13 mouse cellular contexts compared by ENCODE assay signal in genomic region chr1:178689512-178689911, GRCm38 (mm10).
DNase-seq lines count a peak whose midpoint lies in the region; ATAC-seq and TF ChIP-seq lines count a peak whose summit lies in the region.
"Had no signal": no experiment of that assay in that cellular context is flagged by ENCODE, and none has a peak within 500 bp of the region (broad histone marks: within the 10 kb centered on the region; RNA-seq: fewer than 3 reads in every experiment).

No protein-coding gene starts in this region.

- ATAC-seq in midbrain, embryonic 14.5 days (ENCODE audit: low FRiP score, low TSS enrichment): no peak
- no peak for ATAC-seq in midbrain, embryonic 11.5 days (ENCODE audit: low FRiP score)
- ATAC-seq in stomach, postnatal 0 days (ENCODE audit: low FRiP score, low TSS enrichment): no peak

- TF ChIP-seq EP300 in stomach, postnatal 0 days (optimal IDR thresholded peaks at IDR 0.05): no peak

- H3K36me3 ChIP-seq in midbrain, embryonic 14.5 days (ENCODE audit: control insufficient read depth, insufficient read depth, low read length): no peaks in the 10 kb centered on the region
- no peaks in the 10 kb centered on the region for H3K36me3 ChIP-seq in midbrain, embryonic 11.5 days (ENCODE audit: control insufficient read depth, insufficient read depth, low read length)
- no peaks in the 10 kb centered on the region for H3K36me3 ChIP-seq in stomach, postnatal 0 days (ENCODE audit: control insufficient read depth, insufficient read depth, low read length)
- H3K36me3 ChIP-seq: midbrain, embryonic 12.5 days; neural tube, embryonic 15.5 days had no signal

- 62% methylated on average over 4 of the region's 4 CpGs for WGBS in midbrain, embryonic 14.5 days
- WGBS in midbrain, embryonic 11.5 days: 61% methylated on average over 4 of the region's 4 CpGs
- 57% methylated on average over 4 of the region's 4 CpGs for WGBS in stomach, postnatal 0 days

- no peak overlapping the region for H3K27ac ChIP-seq in midbrain, embryonic 14.5 days (replicated peaks; ENCODE audit: low read depth, low read length)
- H3K27ac ChIP-seq in midbrain, embryonic 11.5 days (ENCODE audit: low read depth, low read length): no peak overlapping the region
- no peak overlapping the region for H3K27ac ChIP-seq in stomach, postnatal 0 days (replicated peaks)
- H3K27ac ChIP-seq: midbrain, embryonic 12.5 days; neural tube, embryonic 15.5 days had no signal

- H3K4me2 ChIP-seq in midbrain, embryonic 14.5 days (ENCODE audit: low read length): no peak overlapping the region
- no peak overlapping the region for H3K4me2 ChIP-seq in midbrain, embryonic 11.5 days
- H3K4me2 ChIP-seq in stomach, postnatal 0 days (replicated peaks; ENCODE audit: low read depth): no peak overlapping the region
- H3K4me2 ChIP-seq: midbrain, embryonic 12.5 days; neural tube, embryonic 15.5 days had no signal

- no peaks in the 10 kb centered on the region for H3K27me3 ChIP-seq in midbrain, embryonic 14.5 days (ENCODE audit: control insufficient read depth, insufficient read depth, low read length)
- no peaks in the 10 kb centered on the region for H3K27me3 ChIP-seq in midbrain, embryonic 11.5 days (ENCODE audit: control insufficient read depth, insufficient read depth, low read length)
- H3K27me3 ChIP-seq in stomach, postnatal 0 days (ENCODE audit: control insufficient read depth, insufficient read depth, low read length): no peaks in the 10 kb centered on the region
- H3K27me3 ChIP-seq: midbrain, embryonic 12.5 days; neural tube, embryonic 15.5 days had no signal

- H3K4me1 ChIP-seq in midbrain, embryonic 14.5 days (ENCODE audit: control insufficient read depth, insufficient read depth, low read length): no peaks in the 10 kb centered on the region
- peaks cover 13% of the 10 kb centered on the region for H3K4me1 ChIP-seq in midbrain, embryonic 11.5 days (ENCODE audit: control insufficient read depth, insufficient read depth, low read length)
- no peaks in the 10 kb centered on the region for H3K4me1 ChIP-seq in stomach, postnatal 0 days (replicated peaks; ENCODE audit: control insufficient read depth, insufficient read depth)
- H3K4me1 ChIP-seq: neural tube, embryonic 15.5 days had no signal

- no peaks in the 10 kb centered on the region for H3K9me3 ChIP-seq in midbrain, embryonic 14.5 days (ENCODE audit: control insufficient read depth, low read length)
- H3K9me3 ChIP-seq in midbrain, embryonic 11.5 days (ENCODE audit: control insufficient read depth, low read length): no peaks in the 10 kb centered on the region
- H3K9me3 ChIP-seq in stomach, postnatal 0 days (ENCODE audit: control insufficient read depth, low read length): no peaks in the 10 kb centered on the region
- H3K9me3 ChIP-seq: midbrain, embryonic 12.5 days; neural tube, embryonic 15.5 days had no signal

- intact Hi-C loops in heart, postnatal 36 days (cut with DNase I): loop anchor here (1.0 kb wide), 1 partner anchor 161 kb away; no protein-coding TSS in a partner anchor

- no peak overlapping the region for H3K4me3 ChIP-seq in midbrain, embryonic 14.5 days (replicated peaks; ENCODE audit: low read depth, low read length)
- H3K4me3 ChIP-seq in midbrain, embryonic 11.5 days (ENCODE audit: low read depth, low read length): no peak overlapping the region
- no peak overlapping the region for H3K4me3 ChIP-seq in stomach, postnatal 0 days (ENCODE audit: low read depth, low read length)
- H3K4me3 ChIP-seq: midbrain, embryonic 12.5 days; neural tube, embryonic 15.5 days had no signal

- peak; percentile 31 to 39 for DNase-seq in cerebellum, adult 18-20 months
- no peak for DNase-seq in cerebellum, postnatal 4 days (ENCODE audit: low spot score in 2 of 2)
- peak; percentile 19 for DNase-seq in heart, postnatal 4 days
- no peak for DNase-seq in heart, postnatal 36 days
- peak; percentile 46 for DNase-seq in midbrain, embryonic 14.5 days
- DNase-seq in midbrain, embryonic 11.5 days (ENCODE audit: low spot score, missing footprints): no peak
- no peak for DNase-seq in stomach, postnatal 0 days (ENCODE audit: low spot score)
- no peak for DNase-seq in B cell, adult 2 months
- DNase-seq: gastrocnemius, postnatal 14 days; kidney, adult 18-20 months; thymus, adult 2 months had no signal

- no peak overlapping the region for H3K9ac ChIP-seq in midbrain, embryonic 14.5 days (replicated peaks; ENCODE audit: low read length)
- H3K9ac ChIP-seq in midbrain, embryonic 11.5 days (ENCODE audit: low read length): no peak overlapping the region
- no peak overlapping the region for H3K9ac ChIP-seq in stomach, postnatal 0 days (ENCODE audit: low read length)
- H3K9ac ChIP-seq: midbrain, embryonic 12.5 days; neural tube, embryonic 15.5 days had no signal

- TF ChIP-seq CTCF in stomach, postnatal 0 days (IDR thresholded peaks at IDR 0.05; ENCODE audit: low read depth): peak; percentile 61

Comparison
In these comparisons a context has a peak if more than half of its experiments do, and no peak if none do; other contexts are left out.
1. DNase-seq: peak in cerebellum, adult 18-20 months (2 of 2), heart, postnatal 4 days (single experiment) and midbrain, embryonic 14.5 days (single experiment); none in cerebellum, postnatal 4 days (0 of 2), heart, postnatal 36 days (0 of 2), midbrain, embryonic 11.5 days (single experiment), stomach, postnatal 0 days (single experiment) and B cell, adult 2 months (0 of 2).